Mouse (Mus musculus) ES-E14 (cell line): ENCODE measurements around the gene Snn. TPM values are rescaled to one million over a fixed set of nuclear protein-coding genes. Genes with fewer than 3 reads are reported as not detected.

Experiments used
- DNase-seq: peaks from one replicate; pipeline ENCODE4 v3.0.0-alpha.2; 2013; ENCODE audit warnings: low read depth, low spot score
- H3K27ac ChIP-seq: 2 replicates; pipeline ENCODE4 v1.5.1; 2012; ENCODE audit warnings: low read depth, mild to moderate bottlenecking, low read length, moderate library complexity, mixed read lengths; ENCODE audit not compliant: poor library complexity, insufficient read depth, severe bottlenecking
- H3K36me3 ChIP-seq: 2 replicates; pipeline ENCODE4 v1.6.1; 2012; ENCODE audit warnings: mild to moderate bottlenecking, low read length, moderate library complexity, mixed read lengths; ENCODE audit not compliant: control insufficient read depth, poor library complexity, insufficient read depth, severe bottlenecking
- H3K4me1 ChIP-seq, 2 experiments: fragments of 150-350 bp in 1 of 2; sonication (generic) in 1 of 2; 2 replicates each; pipeline ENCODE4 v1.6.1; 2012; ENCODE audit warnings: low read length in 2 of 2, mild to moderate bottlenecking in 1 of 2, mixed read lengths in 1 of 2; ENCODE audit not compliant: control insufficient read depth in 2 of 2, insufficient read depth in 2 of 2, poor library complexity in 1 of 2
- H3K4me3 ChIP-seq, 2 experiments: fragments of 150-350 bp in 1 of 2; sonication (generic) in 1 of 2; 2 replicates each; pipeline ENCODE4 v1.5.1; 2012; ENCODE audit warnings: low read length in 2 of 2, low read depth in 1 of 2, mild to moderate bottlenecking in 1 of 2, mixed read lengths in 1 of 2; ENCODE audit not compliant: insufficient read depth in 1 of 2, poor library complexity in 1 of 2, severe bottlenecking in 1 of 2
- H3K9ac ChIP-seq: 2 replicates; pipeline ENCODE4 v1.6.1; 2012; ENCODE audit warnings: low read depth, mild to moderate bottlenecking, low read length, mixed read lengths; ENCODE audit not compliant: poor library complexity, insufficient read depth, severe bottlenecking
- H3K9me3 ChIP-seq: fragments of 150-350 bp; sonication (generic); 2 replicates; pipeline ENCODE4 v1.6.1; 2012; ENCODE audit warnings: low read depth, mild to moderate bottlenecking, low read length; ENCODE audit not compliant: control insufficient read depth, insufficient read depth
- CHD2 ChIP-seq: IDR thresholded peaks from 2 replicates; pipeline ENCODE4 v1.6.1; 2014; ENCODE audit warnings: mild to moderate bottlenecking, low read depth, low read length, inconsistent platforms
- HCFC1 ChIP-seq: IDR thresholded peaks from 2 replicates; pipeline ENCODE4 v1.6.1; 2012; ENCODE audit warnings: low read length, inconsistent platforms, borderline replicate concordance; ENCODE audit not compliant: insufficient read depth
- MAFK ChIP-seq: IDR thresholded peaks from 2 replicates; pipeline ENCODE4 v1.6.1; 2014; ENCODE audit warnings: mild to moderate bottlenecking, low read depth, low read length, inconsistent platforms; ENCODE audit not compliant: insufficient read depth
- ZC3H11A ChIP-seq: IDR thresholded peaks from 2 replicates; pipeline ENCODE4 v1.6.1; 2012; ENCODE audit warnings: low read depth, mild to moderate bottlenecking, inconsistent platforms, low read length, borderline replicate concordance
- ZNF384 ChIP-seq: IDR thresholded peaks from 2 replicates; pipeline ENCODE4 v1.6.1; 2012; ENCODE audit warnings: low read depth, low read length, inconsistent platforms
- in situ Hi-C, 2 experiments: fragments of 600-800 bp; cut with MboI; formaldehyde crosslinking; loops; one replicate each; pipeline ENCODE4 v1.15.1; 2025; ENCODE audit warnings: low sequenced_read_pairs in 2 of 2, inconsistent platforms in 1 of 2; ENCODE audit not compliant: unreplicated experiment in 2 of 2
- total RNA-seq: library from RNA; depleted of rRNA; stranded (reverse); fragments of 300-350 nt; gene quantifications from 2 replicates; pipeline ENCODE4 v1.2.3, GENCODE M21; 2012

The Snn gene
- total RNA-seq, 1 experiment: 10.2 TPM

- peaks cover 16% of the 10 kb centered on the region for H3K36me3 ChIP-seq
- H3K4me3 ChIP-seq: no peak overlapping the region
- no peak for TF ChIP-seq MAFK
- TF ChIP-seq ZC3H11A: no peak
- TF ChIP-seq HCFC1: no peak
- TF ChIP-seq ZNF384: no peak
- TF ChIP-seq CHD2: no peak
- no peaks in the 10 kb centered on the region for H3K9me3 ChIP-seq
- no peak for DNase-seq
- in situ Hi-C loops: no loop called here
- H3K4me1 ChIP-seq: peaks cover 0 to 9% of the 10 kb centered on the region in 2 experiments; a peak in 2 of 4 replicates
- H3K9ac ChIP-seq: no peak overlapping the region
- H3K27ac ChIP-seq: no peak overlapping the region
Measured at GRCm38 (mm10) chr16:11077601-11078201, 17.0 kb downstream of the Snn start.

- no peak overlapping the region for H3K4me3 ChIP-seq
- no peak for DNase-seq
- TF ChIP-seq ZNF384 (no peak), CHD2 (no peak), MAFK (no peak)
- H3K27ac ChIP-seq: no peak overlapping the region
- peaks cover 0 to 7% of the 10 kb centered on the region in 2 experiments; a peak in 1 of 4 replicates for H3K4me1 ChIP-seq
- no peaks in the 10 kb centered on the region for H3K9me3 ChIP-seq
- H3K36me3 ChIP-seq: peaks cover 16% of the 10 kb centered on the region
- in situ Hi-C loops: no loop called here
- no peak overlapping the region for H3K9ac ChIP-seq
Measured at GRCm38 (mm10) chr16:11078216-11078869, 17.6 kb downstream of the Snn start.

GRCm38 (mm10) chr16:11084181-11084580, 23.4 kb downstream of the Snn start:
- DNase-seq: no peak
- peaks cover 13% of the 10 kb centered on the region; the same call in 1 of the 2 replicates for H3K36me3 ChIP-seq
- TF ChIP-seq ZC3H11A (no peak), HCFC1 (no peak), CHD2 (no peak), MAFK (no peak), ZNF384 (no peak)
- H3K27ac ChIP-seq: no peak overlapping the region
- no peaks in the 10 kb centered on the region for H3K9me3 ChIP-seq
- no peak overlapping the region for H3K4me3 ChIP-seq
- in situ Hi-C loops: no loop called here
- H3K9ac ChIP-seq: no peak overlapping the region
- H3K4me1 ChIP-seq: no peaks in the 10 kb centered on the region

- Histone ChIP-seq H3K4me3 (no peak overlapping the region), H3K9ac (no peak overlapping the region), H3K36me3 (peaks cover 17% of the 10 kb centered on the region), H3K27ac (no peak overlapping the region), H3K4me1 (no peaks in the 10 kb centered on the region), H3K9me3 (no peaks in the 10 kb centered on the region)
- in situ Hi-C loops: no loop called here
- no peak for TF ChIP-seq ZNF384
- TF ChIP-seq CHD2: no peak
- no peak for TF ChIP-seq MAFK
- TF ChIP-seq ZC3H11A: no peak
- TF ChIP-seq HCFC1: no peak
- DNase-seq: no peak
Measured at GRCm38 (mm10) chr16:11086299-11086698, 25.6 kb downstream of the Snn start.
